Mouse (Mus musculus): ENCODE measurements at regions not wholly inside any gene's neighbourhood (a gene's known extent, or its start where the extent isn't known, plus 50 kb on each side); places are given as distances from the start of the nearest gene placed in this dataset.

DNA sequence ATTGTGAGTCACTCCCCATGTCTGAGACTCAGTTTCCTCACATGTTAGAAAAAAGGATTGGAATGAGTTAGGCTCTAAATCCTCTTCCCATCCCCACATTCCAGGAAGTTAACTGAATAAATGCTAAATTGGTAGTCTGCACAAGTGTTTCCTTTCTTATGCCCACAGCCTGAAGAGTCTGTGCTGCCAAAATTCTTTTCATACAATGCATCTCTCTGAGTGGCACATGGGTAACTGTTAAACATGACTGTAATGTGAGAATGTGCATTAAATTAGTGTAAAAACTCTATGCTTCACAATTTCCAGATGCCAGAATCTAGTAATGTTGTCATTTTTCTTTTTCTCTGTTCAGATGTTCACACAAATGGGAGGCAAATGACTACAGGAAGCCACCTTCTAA is 317.5 kb upstream of the A1bg start:
- TF ChIP-seq CTCF (IDR thresholded peaks at IDR 0.05; ENCODE audit: low read depth), result no peak
- no peak for TF ChIP-seq EP300 (IDR thresholded peaks at IDR 0.05; ENCODE audit: low read depth)

Measured in heart, postnatal 0 days (tissue).